Mouse (Mus musculus) cerebellum, adult (tissue): ENCODE results near the gene Rrp12.
A peak's percentile ranks its signal among the peaks of the same experiment; 100 is the strongest.

Experiments used
- ATAC-seq: cut with Nextera tagmentation; 2 replicates; pipeline ENCODE4 v1.9.2; 2017; ENCODE audit warnings: mild to moderate bottlenecking, moderate library complexity, mixed read lengths; ENCODE audit not compliant: insufficient number of reproducible peaks, low FRiP score, low TSS enrichment

Rrp12 gene

DNA sequence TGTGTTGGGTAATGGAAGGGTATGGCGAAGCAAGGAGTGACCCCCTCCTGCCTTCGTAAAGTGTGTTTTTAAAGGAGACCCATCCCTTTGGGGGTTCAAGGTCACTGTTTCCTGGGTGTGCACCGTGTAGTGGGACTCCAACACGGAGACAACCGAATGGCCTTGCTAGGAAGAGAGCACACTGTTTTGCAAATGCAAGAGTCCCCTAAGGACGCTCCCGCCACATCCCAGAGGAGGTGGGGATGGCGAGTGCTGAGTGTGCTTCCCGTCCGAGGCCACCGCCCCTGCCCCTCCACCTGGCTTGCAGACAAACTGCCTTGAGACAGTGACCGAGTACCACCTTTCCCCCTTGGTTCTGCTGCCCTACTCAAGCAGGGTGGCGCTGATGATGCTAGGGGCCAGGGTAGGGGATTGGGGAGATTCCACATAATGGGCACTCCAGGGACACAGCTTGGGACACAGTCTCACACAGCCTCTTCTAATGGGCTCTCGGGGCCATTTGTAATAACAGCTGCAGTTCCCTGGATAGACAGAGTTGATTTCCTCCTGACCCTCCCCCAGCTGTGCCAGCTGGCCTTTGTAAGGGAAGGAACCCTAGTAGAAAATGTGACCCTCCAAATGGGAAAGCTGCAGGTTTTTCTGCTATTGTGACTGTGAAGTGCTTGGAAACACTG is 64.1 kb downstream of the Rrp12 start:
- ATAC-seq = no peak

DNA sequence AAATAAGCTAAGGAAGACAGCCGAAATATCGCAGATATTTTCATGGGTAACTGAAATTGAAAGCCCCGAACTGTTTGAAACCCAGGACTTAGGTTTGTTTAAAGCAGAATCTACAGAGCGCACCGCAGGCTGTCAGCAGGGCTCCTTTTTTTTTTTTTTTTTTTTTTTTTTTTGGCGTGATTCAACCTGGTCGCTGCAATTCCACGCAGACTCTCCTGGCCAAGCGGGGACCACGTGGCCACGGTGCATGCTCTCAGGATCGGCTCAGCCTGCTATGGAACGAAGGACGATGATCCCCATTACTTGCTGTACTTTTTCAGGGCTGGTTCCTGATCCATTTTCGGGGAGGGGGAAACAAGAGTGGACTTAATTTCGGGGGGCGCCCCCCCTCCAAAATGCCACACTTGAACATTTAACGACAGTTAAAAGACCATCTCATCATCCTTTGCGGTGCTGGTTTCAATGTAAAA is 64.8 kb downstream of the Rrp12 start:
- ATAC-seq = no peak

DNA sequence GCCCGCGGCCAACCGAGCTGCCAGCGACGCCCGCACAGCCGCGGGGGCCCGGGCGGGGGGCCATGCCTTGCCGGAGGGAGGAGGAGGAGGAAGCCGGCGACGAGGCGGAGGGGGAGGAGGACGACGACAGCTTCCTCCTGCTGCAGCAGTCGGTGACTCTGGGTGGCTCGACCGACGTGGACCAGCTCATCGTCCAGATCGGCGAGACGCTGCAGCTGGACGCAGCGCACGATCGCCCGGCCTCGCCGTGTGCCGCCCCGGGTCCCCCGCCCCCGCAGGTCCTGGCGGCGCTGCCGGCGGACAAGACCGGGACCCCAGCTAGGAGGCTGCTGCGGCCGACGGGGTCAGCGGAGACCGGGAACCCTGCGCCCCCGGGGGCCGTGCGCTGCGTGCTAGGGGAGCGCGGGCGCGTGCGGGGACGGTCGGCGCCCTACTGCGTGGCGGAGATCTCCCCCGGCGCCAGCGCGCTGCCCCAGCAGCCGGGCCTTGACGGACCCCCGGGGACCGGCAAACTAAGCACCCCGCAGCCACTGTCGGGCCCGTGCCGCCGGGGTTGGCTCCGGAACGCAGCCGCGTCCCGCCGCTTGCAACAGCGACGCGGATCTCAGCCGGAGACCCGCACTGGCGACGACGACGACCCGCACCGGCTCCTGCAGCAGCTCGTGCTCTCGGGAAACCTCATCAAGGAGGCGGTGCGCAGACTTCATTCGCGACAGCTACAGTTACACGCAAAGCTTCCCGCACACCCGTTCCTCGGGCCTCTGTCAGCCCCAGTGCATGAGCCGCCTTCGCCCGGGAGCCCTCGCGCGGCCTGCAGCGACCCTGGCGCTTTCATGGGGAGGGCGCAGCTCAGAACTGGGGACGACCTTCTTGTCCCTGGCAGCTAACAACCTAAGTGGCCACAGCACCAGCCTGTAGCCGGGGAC is 65.6 kb downstream of the Rrp12 start:
- peak; percentile 45 for ATAC-seq

DNA sequence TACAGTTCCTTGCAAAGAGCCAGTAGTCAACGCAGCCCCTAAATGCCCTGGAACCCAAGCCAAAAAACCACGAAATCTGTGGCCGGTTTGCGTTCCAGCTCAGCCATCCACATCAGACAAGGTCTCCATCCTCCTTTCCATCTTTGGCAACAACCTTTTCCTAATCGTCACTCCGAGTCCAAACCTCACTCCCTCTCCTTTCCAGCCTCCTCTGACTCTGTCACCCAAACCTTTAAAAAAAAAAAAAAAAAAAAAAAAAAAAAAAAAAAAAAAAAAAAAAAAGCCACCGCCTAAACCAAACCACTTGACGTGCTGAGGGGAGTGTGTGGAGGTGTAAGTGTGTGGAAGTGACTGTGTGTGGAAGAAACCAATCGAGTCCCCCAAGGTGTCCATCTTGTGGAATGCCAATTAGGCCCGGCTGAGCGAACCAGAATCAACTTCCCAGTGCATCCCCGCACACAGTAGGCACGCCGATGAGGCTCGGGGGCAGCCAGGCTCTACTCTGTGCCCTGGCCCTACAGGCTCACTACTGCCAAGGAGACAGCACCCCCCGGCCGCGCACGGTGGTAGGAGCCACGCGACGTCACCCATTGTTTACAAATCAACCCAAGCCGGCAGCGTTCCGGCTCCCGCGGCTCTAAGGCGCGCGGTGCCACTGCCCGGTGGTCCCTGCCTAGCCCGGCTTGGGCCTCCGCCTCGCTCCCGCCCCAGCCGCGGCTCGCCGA is 66.4 kb downstream of the Rrp12 start, which contains the start of gene Frat1:
Gene Frat1, plus strand, starts transcription at position 590 of the 725 bp plus-strand sequence.
- ATAC-seq = peak; percentile 99

DNA sequence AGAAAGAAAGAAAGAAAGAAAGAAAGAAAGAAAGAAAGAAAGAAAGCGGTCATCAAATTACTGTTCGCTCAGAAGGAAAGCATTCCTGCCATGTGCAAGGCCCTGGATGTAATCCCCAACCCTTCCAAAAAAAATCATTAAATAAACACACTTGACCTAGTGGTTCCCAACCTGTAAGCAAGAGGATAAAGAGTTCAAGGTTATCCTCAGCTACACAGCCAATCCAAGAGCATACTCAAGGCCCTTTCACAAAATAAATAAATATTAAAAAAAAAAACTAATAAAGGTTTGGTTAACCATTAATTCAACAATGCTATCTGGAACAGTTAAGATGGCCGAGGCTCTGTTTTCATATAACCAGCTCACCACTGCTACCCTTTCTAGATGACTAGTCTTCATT is 67.0 kb downstream of the Rrp12 start:
- ATAC-seq = no peak

DNA sequence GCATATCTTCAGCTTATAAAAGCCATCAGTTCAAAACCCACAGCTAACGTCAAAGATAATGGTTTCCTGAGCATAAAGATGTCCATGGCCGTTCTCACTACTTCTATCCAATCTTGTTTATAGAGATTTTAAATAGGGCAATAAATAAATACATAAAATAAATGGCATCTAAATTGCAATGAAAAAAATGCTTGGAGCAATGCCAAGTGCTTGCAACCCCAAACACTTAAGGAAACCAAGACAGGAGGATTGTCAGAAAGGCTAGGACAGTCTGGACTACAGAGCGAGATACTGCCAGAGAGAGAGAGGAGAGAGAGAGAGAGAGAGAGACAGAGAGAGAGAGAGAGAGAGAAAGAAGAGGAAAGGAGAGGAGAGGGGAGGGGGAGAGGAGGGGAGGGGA is 69.4 kb downstream of the Rrp12 start:
- no peak for ATAC-seq

DNA sequence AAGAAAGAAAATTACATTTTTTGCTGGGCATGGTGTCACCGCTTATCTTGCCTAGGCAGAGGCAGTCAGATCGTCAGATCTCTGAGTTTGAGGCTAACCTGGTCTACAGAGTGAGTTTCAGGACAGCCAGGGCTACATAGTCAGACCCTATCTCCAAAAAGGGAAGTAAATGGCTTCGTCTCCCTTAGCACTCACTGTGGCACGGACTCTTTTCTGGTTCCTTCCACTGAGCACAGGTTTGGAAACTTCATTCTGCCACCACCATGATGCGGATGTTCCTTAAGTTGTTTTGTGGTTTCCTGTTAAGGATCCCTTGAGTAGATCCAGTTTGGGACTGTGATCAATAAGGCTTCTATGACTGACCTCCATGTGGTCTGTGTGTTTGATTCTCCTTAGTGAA is 71.0 kb downstream of the Rrp12 start:
- no peak for ATAC-seq

DNA sequence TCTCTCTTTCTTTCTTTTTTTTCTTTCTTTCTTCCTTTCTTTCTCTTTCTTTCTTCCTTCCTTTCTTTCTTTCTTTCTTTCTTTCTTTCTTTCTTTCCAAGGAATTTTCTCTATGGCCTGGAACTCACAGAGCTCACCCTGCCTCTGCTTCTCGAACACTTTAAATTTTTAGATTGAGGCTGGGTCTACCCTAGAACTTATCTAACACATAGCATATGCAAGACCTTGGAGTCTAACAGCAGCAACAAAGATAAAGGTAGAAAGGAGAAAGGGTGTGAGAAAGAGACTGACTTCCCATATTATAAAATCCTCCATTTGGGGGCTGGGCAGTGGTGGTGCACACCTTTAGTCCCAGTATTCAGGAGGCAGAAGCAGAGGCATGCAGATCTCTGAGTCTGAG is 73.4 kb downstream of the Rrp12 start:
- no peak for ATAC-seq

DNA sequence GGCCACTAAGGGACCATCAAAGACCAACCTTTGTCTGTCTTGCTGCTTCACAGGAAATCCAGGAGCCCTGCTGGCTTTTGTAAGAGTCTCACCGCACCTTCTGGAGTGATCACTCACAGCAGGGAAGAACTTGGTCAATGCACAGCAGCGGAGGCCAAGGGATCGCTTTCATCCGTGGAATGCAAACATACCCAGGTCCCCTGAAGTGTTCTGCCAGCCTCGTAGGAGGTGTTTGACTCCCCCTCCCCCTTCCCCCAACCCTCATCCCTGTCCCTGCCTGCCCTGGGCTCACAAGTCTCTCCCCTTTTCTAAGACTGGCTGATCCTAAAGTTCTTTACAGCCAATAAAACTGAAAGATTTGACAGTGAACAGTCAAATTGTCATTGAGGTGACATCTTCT is 74.5 kb downstream of the Rrp12 start:
- no peak for ATAC-seq

DNA sequence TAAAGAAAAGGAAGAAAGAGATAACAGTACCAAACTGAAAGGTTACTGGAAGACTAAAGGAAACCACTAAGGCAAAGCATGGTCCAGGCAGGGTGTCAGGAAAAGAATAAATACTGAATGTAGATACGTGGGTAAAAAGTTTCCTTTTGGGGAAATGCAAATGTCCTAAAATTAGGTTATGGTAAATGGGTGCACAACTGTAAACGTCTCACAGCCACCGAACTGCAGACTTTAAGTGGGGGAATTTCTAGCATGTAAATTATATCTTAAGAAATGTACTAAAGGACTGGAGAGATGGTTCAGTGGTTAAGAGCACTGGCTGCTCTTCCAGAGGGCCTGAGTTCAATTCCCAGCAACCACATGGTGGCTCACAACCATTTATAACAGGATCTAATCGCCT is 77.2 kb downstream of the Rrp12 start:
- no peak for ATAC-seq

DNA sequence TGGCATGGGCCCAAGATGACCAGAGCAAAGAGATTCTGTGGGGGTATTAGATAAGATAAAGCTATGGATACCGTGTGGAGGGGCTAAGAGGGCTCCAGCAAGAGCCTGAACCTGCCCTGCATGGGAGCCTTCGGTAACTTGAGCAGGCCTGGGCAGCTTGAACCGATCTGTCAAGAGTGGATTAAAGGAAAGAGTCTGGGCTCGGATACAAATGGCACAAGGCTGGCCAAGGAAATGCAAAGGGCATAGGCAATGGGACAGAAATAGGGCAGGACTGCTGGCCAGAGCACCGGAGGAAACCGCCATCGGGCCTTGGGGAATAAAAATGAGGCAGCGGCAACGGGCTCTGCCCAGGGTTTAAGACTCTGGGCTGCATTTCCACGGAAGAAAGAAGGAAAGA is 78.6 kb downstream of the Rrp12 start:
- ATAC-seq = no peak

DNA sequence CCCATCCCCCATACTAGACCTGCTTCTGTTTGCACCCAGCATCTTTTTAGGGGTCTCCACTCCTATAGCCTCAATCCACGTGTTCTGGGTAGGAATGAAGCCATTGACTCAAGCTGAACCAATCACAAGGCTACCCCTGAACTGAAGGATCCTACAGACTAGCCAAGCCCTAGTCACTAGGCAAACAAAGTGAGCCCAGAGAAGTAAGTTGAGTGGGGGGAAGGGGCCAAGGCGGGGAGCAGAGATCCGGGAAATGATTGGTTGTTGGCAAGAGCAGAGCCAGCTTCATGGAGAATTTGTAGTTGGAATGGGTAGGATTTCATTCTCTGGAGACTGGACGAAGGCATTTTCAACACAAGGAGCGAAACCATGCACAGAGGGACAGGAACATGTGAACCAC is 79.1 kb downstream of the Rrp12 start:
- ATAC-seq = no peak

DNA sequence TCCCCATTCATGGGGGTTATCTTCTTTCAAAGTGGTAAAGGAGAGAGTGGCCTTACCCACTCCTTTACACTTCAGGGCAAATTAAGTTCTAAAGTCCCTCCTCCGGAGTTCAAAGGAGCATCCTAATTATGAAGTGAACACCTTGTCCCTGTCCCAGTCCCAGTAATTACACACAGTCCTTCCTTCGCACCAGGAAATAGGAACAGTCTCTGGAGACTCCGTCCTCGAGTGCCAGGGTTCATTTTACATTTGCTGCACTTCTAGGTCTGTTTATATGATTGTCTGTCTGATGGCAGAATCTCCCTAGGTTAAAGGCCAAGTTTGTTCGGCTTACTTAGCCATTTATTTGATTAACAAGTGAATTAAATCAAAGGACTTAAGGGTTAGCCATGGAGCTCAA is 79.6 kb downstream of the Rrp12 start:
- no peak for ATAC-seq

DNA sequence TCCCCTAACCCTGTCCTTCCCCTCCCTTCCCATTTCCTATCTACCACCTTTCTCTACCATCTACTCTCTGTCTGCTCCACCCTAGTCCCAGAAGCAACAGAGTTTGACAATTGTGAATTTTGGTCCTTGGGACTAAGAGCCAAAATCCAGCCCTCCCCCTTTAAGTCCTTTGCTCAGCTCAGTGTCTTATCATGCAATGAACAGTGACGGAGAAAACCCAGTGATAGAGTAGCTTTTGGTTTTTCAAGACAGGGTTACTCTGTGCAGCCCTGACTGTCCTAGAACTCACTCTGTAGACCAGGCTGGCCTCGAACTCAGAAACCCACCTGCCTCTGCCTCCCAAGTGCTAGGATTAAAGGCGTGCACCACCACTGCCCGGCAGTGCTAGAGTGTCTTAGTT is 82.6 kb downstream of the Rrp12 start:
- no peak for ATAC-seq
